Mouse (Mus musculus) midbrain, embryonic 16.5 days (tissue): ENCODE measurements at regions not wholly inside any gene's neighbourhood (a gene's known extent, or its start where the extent isn't known, plus 50 kb on each side); places are given as distances from the start of the nearest gene placed in this dataset.

Experiments
- ATAC-seq: fragments of 200-750 bp; cut with Nextera tagmentation; 2 replicates; pipeline ENCODE4 v1.8.0; 2017; ENCODE audit warnings: moderate TSS enrichment
- H3K27ac ChIP-seq: fragments of 300-500 bp; sonication (generic); 2 replicates; pipeline ENCODE4 v1.5.1; 2014; ENCODE audit warnings: mild to moderate bottlenecking, low read length, mixed read lengths
- H3K27me3 ChIP-seq: fragments of 300-500 bp; sonication (generic); 2 replicates; pipeline ENCODE4 v1.6.1; 2014; ENCODE audit warnings: low read depth, low read length, mixed read lengths; ENCODE audit not compliant: control insufficient read depth, insufficient read depth
- H3K36me3 ChIP-seq: fragments of 300-500 bp; sonication (generic); 2 replicates; pipeline ENCODE4 v1.6.1; 2014; ENCODE audit warnings: mild to moderate bottlenecking, low read length, moderate library complexity, mixed read lengths; ENCODE audit not compliant: control insufficient read depth, insufficient read depth
- H3K4me1 ChIP-seq: fragments of 300-500 bp; sonication (generic); 2 replicates; pipeline ENCODE4 v1.6.1; 2014; ENCODE audit warnings: mild to moderate bottlenecking, low read length, mixed read lengths; ENCODE audit not compliant: control insufficient read depth, insufficient read depth
- H3K4me2 ChIP-seq: fragments of 300-500 bp; sonication (generic); 2 replicates; pipeline ENCODE4 v1.6.1; 2014; ENCODE audit warnings: mild to moderate bottlenecking, low read length, mixed read lengths
- H3K4me3 ChIP-seq: fragments of 300-500 bp; sonication (generic); 2 replicates; pipeline ENCODE4 v1.5.1; 2014; ENCODE audit warnings: low read depth, mild to moderate bottlenecking, low read length, moderate library complexity, mixed read lengths
- H3K9ac ChIP-seq: fragments of 300-500 bp; sonication (generic); 2 replicates; pipeline ENCODE4 v1.6.1; 2014; ENCODE audit warnings: low read depth, low read length, mixed read lengths
- H3K9me3 ChIP-seq: fragments of 300-500 bp; sonication (generic); replicated peaks from 2 replicates; pipeline ENCODE4 v1.6.1; 2014; ENCODE audit warnings: mild to moderate bottlenecking, low read length, mixed read lengths; ENCODE audit not compliant: control insufficient read depth, poor library complexity, severe bottlenecking
- WGBS: fragments of 180-500 bp; shearing (Covaris S2); extraction: QIAGEN DNeasy Blood & Tissue Kit; methylation state at CpG from one replicate; pipeline ENCODE4 v1.1.7; 2014; 5-methylcytosine and 5-hydroxymethylcytosine counted together

DNA sequence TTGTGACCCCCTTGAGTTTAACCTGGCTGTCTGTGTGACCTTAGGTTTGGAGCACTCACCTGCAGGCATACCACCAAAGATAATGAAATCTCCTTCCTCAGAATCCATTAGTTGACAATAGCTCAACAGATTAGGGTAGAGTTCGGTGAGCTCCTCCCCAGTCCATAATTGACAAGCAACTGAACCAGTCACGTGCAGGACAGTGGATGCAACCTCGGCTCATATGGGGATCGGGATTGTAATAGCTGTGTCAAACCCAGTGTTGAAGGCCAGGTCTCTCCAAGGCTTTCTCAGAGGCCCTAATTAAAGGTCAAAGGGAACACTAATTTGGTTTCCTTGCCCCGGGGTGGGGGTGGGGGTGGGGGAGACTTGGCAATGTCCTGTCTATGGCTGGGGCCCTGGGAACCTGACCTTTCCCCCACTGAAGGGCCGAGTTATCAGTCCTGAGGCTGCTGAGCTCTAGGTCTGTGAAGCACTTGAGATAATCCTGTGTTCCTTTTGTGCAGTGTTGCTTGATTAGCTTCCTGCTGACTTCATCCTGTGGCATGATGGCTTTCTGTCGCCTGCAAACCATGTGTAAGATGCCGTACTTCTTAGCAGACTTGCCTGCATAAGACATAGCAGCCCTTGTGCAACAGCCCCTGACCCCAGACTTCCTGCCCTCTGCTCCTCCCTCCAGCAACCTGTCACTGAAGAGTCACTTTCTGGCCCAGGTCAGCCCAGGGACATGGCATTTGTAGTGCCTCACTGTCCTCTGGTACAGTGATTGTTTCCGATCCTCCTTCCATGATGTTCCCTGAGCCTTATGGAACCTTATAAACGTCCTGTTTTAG lies 191.3 kb upstream of the Ctbp2 start:
- no peak overlapping the region for H3K4me2 ChIP-seq
- no peak overlapping the region for H3K9ac ChIP-seq
- H3K27ac ChIP-seq = no peak overlapping the region
- 0 out of 2 replicates have a peak, but pooled peaks cover 3% of the 10 kb centered on the region for H3K4me1 ChIP-seq
- H3K9me3 ChIP-seq = no peaks in the 10 kb centered on the region
- H3K4me3 ChIP-seq = no peak overlapping the region
- no peak for ATAC-seq
- 35% methylated on average over 10 of the region's 10 CpGs for WGBS
- H3K27me3 ChIP-seq = no peaks in the 10 kb centered on the region
- H3K36me3 ChIP-seq = no peaks in the 10 kb centered on the region

DNA sequence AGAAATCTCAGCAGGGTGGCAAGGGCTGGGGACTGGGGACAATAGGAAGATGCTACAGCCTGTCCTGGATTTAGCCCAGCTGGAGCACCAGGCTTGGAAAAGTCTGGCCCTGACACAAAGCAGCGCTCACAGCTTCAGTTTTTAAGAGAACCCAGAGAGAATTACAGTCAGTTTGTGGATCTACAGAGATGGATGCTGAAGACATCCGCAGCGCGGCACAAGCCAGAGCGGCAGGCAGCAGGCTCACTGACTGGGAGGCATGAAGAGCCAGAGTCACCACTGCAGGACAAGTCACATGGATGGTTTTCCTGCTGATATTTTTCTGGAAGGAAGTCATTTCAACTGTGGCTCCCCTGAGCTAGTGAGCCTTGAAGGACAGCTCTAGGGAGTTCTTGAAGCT lies 189.0 kb upstream of the Ctbp2 start:
- ATAC-seq = no peak
- Histone ChIP-seq H3K9me3 (no peaks in the 10 kb centered on the region), H3K4me2 (no peak overlapping the region), H3K27ac (no peak overlapping the region), H3K4me3 (no peak overlapping the region), H3K4me1 (0 out of 2 replicates have a peak, but pooled peaks cover 3% of the 10 kb centered on the region), H3K36me3 (no peaks in the 10 kb centered on the region), H3K9ac (no peak overlapping the region), H3K27me3 (no peaks in the 10 kb centered on the region)
- WGBS = 20% methylated on average over 5 of the region's 5 CpGs

DNA sequence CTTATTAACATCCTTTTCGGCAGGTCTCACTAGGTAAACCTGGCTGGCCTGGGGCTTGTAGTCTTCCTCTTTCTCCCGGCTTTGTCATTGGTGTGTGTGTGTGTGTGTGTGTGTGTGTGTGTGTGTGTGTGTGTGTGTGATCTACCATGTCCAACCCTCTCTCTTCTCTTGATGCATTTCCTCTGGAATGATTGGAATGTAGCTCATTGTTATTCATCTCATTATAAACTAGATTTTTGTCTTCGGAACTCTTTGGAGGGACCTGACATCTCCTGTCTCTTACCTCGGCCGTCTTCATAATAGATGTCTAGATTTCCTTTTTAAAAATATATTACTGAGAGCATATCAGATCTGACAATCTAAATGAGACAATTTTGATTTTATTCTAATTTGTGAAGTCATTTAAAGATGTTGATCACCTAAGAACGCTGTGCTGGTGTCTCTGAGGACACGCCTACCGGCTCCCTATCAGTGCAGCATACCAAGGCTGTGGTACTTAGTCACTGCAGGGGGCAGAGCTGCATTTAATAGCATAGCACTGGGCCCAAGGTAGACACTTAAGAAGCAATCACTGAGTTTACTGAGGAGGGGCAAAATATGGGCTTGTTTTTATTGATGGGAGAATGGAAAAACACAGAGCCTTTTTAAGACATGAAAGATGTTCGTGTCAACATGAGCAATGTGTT lies 187.1 kb upstream of the Ctbp2 start:
- no peak overlapping the region for H3K4me3 ChIP-seq
- 33% methylated on average over 9 of the region's 9 CpGs for WGBS
- no peaks in the 10 kb centered on the region for H3K9me3 ChIP-seq
- ATAC-seq = no peak
- no peaks in the 10 kb centered on the region for H3K27me3 ChIP-seq
- H3K9ac ChIP-seq = no peak overlapping the region
- 0 out of 2 replicates have a peak, but pooled peaks cover 3% of the 10 kb centered on the region for H3K4me1 ChIP-seq
- H3K36me3 ChIP-seq = no peaks in the 10 kb centered on the region
- no peak overlapping the region for H3K27ac ChIP-seq
- no peak overlapping the region for H3K4me2 ChIP-seq

DNA sequence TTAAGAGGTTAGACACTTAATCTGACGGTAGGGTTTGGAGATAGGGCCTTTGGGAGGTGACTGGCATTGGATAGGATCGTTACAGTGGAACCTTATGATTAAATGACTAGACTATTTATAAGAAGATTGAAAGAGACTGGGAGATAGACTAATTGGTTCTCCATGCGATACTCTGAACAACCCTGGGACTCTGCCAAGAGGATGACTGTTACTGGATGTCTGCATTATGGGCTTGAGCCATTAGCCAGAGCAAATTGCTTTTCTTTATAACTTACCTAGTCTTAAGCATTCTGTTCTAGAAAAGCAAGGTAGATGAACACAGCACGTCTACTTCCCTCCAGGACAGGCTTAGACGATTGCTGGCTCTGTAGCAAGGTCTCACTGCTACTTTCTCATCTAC lies 180.3 kb upstream of the Ctbp2 start:
- Histone ChIP-seq H3K27ac (no peak overlapping the region), H3K9ac (no peak overlapping the region), H3K4me1 (no peaks in the 10 kb centered on the region), H3K9me3 (no peaks in the 10 kb centered on the region), H3K4me3 (no peak overlapping the region), H3K36me3 (no peaks in the 10 kb centered on the region), H3K4me2 (no peak overlapping the region), H3K27me3 (no peaks in the 10 kb centered on the region; the same call in 1 of the 2 replicates)
- 80% methylated on average over 5 of the region's 5 CpGs for WGBS
- ATAC-seq = no peak

DNA sequence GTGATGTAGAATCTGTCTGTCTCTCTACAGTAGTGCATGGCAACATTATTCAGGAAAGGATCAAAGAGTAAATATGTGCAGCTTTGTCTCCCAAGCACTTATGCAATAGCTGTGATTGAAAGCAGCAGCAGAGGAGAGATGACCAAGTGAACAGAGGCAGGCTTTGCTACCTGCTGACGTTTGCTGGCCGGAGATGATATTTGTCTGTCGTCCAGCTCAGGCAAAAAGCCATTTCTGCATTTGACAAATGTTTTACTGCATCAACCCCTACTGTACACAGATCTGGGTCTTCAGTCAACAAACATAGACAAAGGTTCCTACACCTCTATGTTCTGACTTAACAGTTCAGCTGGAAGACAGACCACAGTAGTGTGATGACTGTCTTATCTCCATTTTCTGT lies 166.3 kb upstream of the Ctbp2 start:
- Histone ChIP-seq H3K27me3 (no peaks in the 10 kb centered on the region), H3K4me3 (no peak overlapping the region), H3K9ac (no peak overlapping the region), H3K4me1 (no peaks in the 10 kb centered on the region), H3K4me2 (no peak overlapping the region), H3K27ac (no peak overlapping the region), H3K36me3 (no peaks in the 10 kb centered on the region), H3K9me3 (peaks cover 3% of the 10 kb centered on the region; the same call in 1 of the 2 replicates)
- WGBS = 88% methylated on average over 3 of the region's 3 CpGs
- ATAC-seq = no peak

DNA sequence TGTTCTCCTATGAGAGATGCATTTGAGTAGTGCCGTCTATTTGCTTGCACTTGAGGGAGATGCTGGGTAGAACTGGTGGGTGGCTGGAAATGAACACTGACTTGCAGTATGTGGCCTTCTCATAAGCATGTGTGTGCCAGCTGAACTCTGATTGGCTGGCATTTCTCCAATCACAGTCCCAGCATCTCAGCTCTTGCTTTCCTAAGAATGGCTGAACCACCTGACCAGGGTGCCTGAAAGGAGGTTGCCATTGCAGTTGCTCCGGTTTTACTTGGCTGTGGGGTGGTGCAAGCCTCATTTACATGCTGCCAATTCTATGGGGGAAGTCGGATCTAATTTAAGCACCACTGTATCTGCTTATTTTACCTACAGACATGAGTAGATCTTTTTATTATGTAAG lies 164.1 kb upstream of the Ctbp2 start:
- H3K9ac ChIP-seq = no peak overlapping the region
- no peak for ATAC-seq

DNA sequence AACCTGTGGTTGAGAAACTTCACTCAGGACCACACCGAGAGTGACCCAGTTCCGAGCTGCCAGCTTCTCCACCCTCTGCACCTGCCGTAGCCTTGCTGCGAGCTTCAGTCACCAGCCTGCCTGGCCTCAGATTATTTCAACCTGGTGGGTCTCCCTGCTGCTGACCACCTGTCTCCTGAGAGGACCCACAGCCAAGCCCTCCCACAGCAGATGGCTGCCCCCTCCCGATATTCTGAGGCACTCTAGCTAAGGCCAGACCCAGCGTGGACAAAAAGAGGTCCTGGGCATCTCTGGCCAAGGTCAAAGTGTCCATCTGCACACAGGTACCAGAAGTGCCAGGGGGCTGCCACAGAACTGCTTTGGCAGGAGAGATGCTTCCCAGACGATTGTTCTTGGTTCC lies 162.7 kb upstream of the Ctbp2 start:
- no peak overlapping the region for H3K4me2 ChIP-seq
- H3K36me3 ChIP-seq = no peaks in the 10 kb centered on the region
- no peak for ATAC-seq
- no peak overlapping the region for H3K27ac ChIP-seq
- no peak overlapping the region for H3K9ac ChIP-seq
- WGBS = 85% methylated on average over 7 of the region's 7 CpGs
- H3K4me1 ChIP-seq = no peaks in the 10 kb centered on the region
- no peaks in the 10 kb centered on the region for H3K27me3 ChIP-seq
- no peak overlapping the region for H3K4me3 ChIP-seq
- no peaks in the 10 kb centered on the region for H3K9me3 ChIP-seq

More for the DNA sequence above, 164.1 kb upstream of the Ctbp2 start:
- no peaks in the 10 kb centered on the region for H3K36me3 ChIP-seq
- no peaks in the 10 kb centered on the region for H3K4me1 ChIP-seq
- WGBS = 64% methylated on average over 3 of the region's 3 CpGs
- no peak overlapping the region for H3K27ac ChIP-seq
- peaks cover 3% of the 10 kb centered on the region; the same call in 1 of the 2 replicates for H3K9me3 ChIP-seq
- no peak overlapping the region for H3K4me2 ChIP-seq
- no peaks in the 10 kb centered on the region for H3K27me3 ChIP-seq
- H3K4me3 ChIP-seq = no peak overlapping the region

DNA sequence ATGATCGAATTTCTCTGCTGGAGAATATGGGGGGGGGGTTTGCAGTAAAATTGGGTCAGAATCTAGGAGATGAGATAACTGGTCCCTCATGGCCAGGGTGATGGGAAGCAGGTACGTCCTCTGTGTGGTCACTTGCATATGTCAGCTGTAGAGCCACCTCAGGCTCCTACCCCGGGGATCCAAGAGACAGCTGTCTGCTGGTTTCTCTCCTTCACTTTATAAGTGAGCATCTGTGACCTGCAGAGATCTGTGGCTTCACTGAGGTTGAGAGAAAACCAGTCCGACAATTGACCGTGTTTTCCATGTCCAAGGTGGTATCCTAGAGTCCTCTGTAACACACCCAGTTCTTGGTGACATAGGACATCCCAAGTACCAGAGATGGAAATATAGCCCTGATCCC lies 162.1 kb upstream of the Ctbp2 start:
- H3K27me3 ChIP-seq = no peaks in the 10 kb centered on the region
- ATAC-seq = no peak
- H3K36me3 ChIP-seq = no peaks in the 10 kb centered on the region
- no peaks in the 10 kb centered on the region for H3K4me1 ChIP-seq
- no peaks in the 10 kb centered on the region for H3K9me3 ChIP-seq
- H3K27ac ChIP-seq = no peak overlapping the region
- WGBS = 91% methylated on average over 5 of the region's 5 CpGs
- no peak overlapping the region for H3K4me2 ChIP-seq
- H3K4me3 ChIP-seq = no peak overlapping the region
- H3K9ac ChIP-seq = no peak overlapping the region

DNA sequence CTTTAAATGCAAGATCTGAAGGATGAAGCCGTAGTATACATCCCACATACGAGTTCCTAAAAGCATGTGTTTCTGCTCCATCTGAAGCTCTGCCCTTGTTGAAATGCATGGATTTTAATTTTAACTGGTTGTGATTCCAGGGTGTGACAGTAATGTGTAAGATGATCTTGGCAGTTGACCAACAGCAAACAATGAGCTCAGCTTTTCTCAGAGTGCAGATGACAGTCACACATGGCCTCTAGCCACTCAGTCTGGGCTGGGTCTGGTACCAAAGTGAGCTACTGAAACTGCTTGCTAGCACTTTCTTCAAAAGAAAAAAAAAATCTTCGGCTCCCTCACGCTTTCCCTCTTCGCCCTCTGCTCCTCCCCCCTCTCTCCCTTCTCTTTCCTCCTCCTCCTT lies 138.0 kb upstream of the Ctbp2 start:
- no peak overlapping the region for H3K4me2 ChIP-seq
- ATAC-seq = no peak
- no peak overlapping the region for H3K27ac ChIP-seq
- H3K4me3 ChIP-seq = no peak overlapping the region
- no peaks in the 10 kb centered on the region for H3K36me3 ChIP-seq
- H3K9me3 ChIP-seq = no peaks in the 10 kb centered on the region
- no peak overlapping the region for H3K9ac ChIP-seq
- H3K27me3 ChIP-seq = no peaks in the 10 kb centered on the region
- H3K4me1 ChIP-seq = no peaks in the 10 kb centered on the region
- 72% methylated on average over 5 of the region's 5 CpGs for WGBS
